Mouse (Mus musculus) R1 (cell line): ENCODE data around the gene Nnat.

Experiments used
- DNase-seq: peaks from one replicate; pipeline ENCODE4 v3.0.0-alpha.2; 2018; ENCODE audit warnings: low read depth, low spot score

Gene Nnat

DNA sequence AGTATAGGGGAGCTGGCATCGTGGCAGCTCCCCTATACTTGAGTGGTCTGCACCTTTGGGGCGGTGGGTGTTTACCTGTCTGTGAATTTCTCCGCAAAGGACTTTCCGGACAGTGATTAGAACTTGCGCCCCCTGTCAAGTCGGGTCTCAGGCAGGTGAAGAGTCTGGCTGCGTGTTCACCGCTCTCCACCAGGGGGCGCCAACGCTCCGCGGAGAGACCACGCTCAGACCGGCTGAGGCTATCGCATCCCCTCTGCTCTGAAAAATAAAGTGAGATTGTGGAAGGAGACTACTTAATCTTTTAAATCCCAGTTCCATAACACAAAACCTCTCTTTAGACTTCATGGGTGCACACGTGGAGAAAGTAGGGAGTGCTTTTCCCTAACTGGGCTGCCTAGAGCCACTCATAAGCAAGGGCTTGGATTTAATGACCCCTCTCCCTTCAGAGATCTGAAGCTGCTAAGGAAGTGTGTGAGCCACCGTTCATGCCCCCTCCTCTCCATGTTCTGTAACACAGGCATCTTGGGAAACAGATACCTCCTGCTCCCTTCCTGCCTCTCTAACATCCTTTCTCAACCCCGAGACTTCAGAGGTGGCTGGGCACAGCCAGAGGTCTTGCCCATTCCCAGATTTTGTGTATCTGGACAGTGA is 45.3 kb downstream of the Nnat start:
- peak; percentile 61 for DNase-seq

DNA sequence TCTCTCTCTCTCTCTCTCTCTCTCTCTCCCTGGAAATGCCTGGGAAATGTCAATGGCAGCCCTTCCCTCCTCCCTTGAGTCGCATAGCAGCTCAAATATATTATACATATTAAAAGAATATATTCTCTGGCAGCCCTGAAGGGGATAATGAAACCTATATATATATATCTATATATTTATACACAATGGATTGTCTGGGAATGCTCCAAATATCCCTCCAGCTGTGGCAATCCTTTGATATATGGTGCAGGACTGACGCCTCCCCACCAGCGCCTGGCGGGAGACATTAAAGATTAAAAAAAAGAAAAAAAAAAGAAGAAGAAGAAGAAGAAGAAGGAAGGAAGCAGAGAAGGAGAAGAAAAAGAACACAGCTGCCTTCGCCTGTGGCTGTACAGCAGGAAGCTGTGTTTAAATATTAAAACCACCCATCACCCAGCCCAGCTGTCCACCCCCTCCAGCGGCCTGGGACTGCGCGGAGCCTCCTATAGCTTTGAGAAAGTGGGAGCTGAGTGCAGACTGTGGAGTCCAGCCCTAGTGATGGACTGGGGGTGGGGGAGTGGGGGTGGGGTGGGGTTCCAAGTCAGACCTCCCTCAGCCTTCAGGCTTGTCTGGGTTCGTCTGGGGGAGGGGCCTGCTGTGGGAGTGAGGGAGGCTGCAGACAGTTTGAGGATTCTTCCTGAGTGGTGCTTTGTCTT is 47.8 kb downstream of the Nnat start:
- DNase-seq: no peak

- DNase-seq: no peak
Observed at GRCm38 (mm10) chr2:157611735-157612134, 51.9 kb downstream of the Nnat start.
